Comparison of ENCODE assay signal across 9 mouse cellular contexts in the genomic region with DNA sequence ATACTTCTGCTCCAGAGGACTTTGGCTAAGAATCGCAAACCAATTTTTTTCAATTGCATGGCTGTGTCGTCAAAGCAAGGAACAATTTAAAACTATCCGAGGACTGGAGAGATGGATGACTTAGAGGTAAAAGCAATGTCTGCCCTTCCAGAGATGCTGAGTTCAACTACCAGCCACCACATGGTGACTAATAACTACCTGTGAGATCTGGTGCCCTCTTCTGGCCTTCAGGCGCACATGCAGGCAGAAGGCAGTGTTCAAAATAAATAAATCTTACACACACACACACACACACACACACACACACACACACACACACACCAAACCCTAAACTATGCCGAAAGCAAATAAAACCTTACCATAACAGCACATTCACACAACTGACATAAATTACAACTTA.
DNase-seq lines count a peak whose midpoint lies in the region; ATAC-seq and TF ChIP-seq lines count a peak whose summit lies in the region.
"Had no signal": no experiment of that assay in that cellular context is flagged by ENCODE, and none has a peak within 500 bp of the region (broad histone marks: within the 10 kb centered on the region; RNA-seq: fewer than 3 reads in every experiment).

No protein-coding gene starts in this region.

- no peaks in the 10 kb centered on the region for H3K9me3 ChIP-seq in forebrain, embryonic 10.5 days
- H3K9me3 ChIP-seq in forebrain, embryonic 15.5 days, result no peaks in the 10 kb centered on the region
- H3K9me3 ChIP-seq in embryonic facial prominence, embryonic 10.5 days, result no peaks in the 10 kb centered on the region
- H3K9me3 ChIP-seq: neural tube, embryonic 12.5 days had no signal

- no peak for TF ChIP-seq POLR2A in spleen, adult 2 months (IDR thresholded peaks at IDR 0.05; ENCODE audit: low read depth, low read length)

- no peak overlapping the region for H3K4me3 ChIP-seq in forebrain, embryonic 10.5 days
- no peak overlapping the region for H3K4me3 ChIP-seq in forebrain, embryonic 15.5 days
- no peak overlapping the region for H3K4me3 ChIP-seq in spleen, adult 2 months (ENCODE audit: extremely low read depth, insufficient read depth, insufficient read length)
- H3K4me3 ChIP-seq in embryonic facial prominence, embryonic 10.5 days, result no peak overlapping the region
- H3K4me3 ChIP-seq: neural tube, embryonic 12.5 days had no signal

- H3K27me3 ChIP-seq in forebrain, embryonic 10.5 days (ENCODE audit: poor library complexity, severe bottlenecking), result peaks cover 11% of the 10 kb centered on the region
- no peaks in the 10 kb centered on the region for H3K27me3 ChIP-seq in forebrain, embryonic 15.5 days
- no peaks in the 10 kb centered on the region for H3K27me3 ChIP-seq in spleen, adult 2 months (ENCODE audit: control insufficient read depth, insufficient read depth, low read length)
- H3K27me3 ChIP-seq in embryonic facial prominence, embryonic 10.5 days (replicated peaks; ENCODE audit: low read depth, poor library complexity, severe bottlenecking), result peaks cover 17% of the 10 kb centered on the region
- H3K27me3 ChIP-seq: neural tube, embryonic 12.5 days had no signal

- peak; percentile 14 for DNase-seq in forebrain, embryonic 10.5 days (ENCODE audit: extremely low spot score, low spot score)
- DNase-seq in spleen, adult 2 months (ENCODE audit: low read depth in 1 of 2, low spot score in 2 of 2), result peak in 1 of 2 experiments; percentile 2
- DNase-seq in spleen, adult 12 weeks (ENCODE audit: low spot score), result no peak
- peak; percentile 8 for DNase-seq in embryonic facial prominence, embryonic 10.5 days (ENCODE audit: low spot score)
- DNase-seq in layer of hippocampus, postnatal 36 days, result no peak
- DNase-seq in urinary bladder, postnatal 4 days (ENCODE audit: low spot score in 2 of 2), result no peak

- ATAC-seq in forebrain, embryonic 15.5 days (replicated peaks), result no peak
- ATAC-seq in megakaryocyte-erythroid progenitor cell, adult 5-6 weeks (replicated peaks; ENCODE audit: low FRiP score, low TSS enrichment, poor library complexity, severe bottlenecking), result peak; percentile 59; the same call in 1 of the 2 replicates

- H3K36me3 ChIP-seq in forebrain, embryonic 10.5 days (replicated peaks), result peaks cover 35% of the 10 kb centered on the region
- peaks cover 6% of the 10 kb centered on the region; the same call in 1 of the 2 replicates for H3K36me3 ChIP-seq in forebrain, embryonic 15.5 days
- H3K36me3 ChIP-seq in spleen, adult 2 months (ENCODE audit: control insufficient read depth, insufficient read depth, low read length), result no peaks in the 10 kb centered on the region; the same call in 1 of the 2 replicates
- H3K36me3 ChIP-seq in embryonic facial prominence, embryonic 10.5 days (replicated peaks), result peaks cover 28% of the 10 kb centered on the region

- WGBS in forebrain, embryonic 10.5 days, result 83% methylated on average over 5 of the region's 5 CpGs
- WGBS in forebrain, embryonic 15.5 days, result 87% methylated on average over 5 of the region's 5 CpGs
- 85% methylated on average over 5 of the region's 5 CpGs for WGBS in spleen, adult 2 months
- 81% methylated on average over 5 of the region's 5 CpGs for WGBS in embryonic facial prominence, embryonic 10.5 days

- H3K27ac ChIP-seq in forebrain, embryonic 10.5 days, result no peak overlapping the region
- no peak overlapping the region for H3K27ac ChIP-seq in forebrain, embryonic 15.5 days (replicated peaks)
- H3K27ac ChIP-seq in spleen, adult 2 months (ENCODE audit: insufficient read depth, low read length), result no peak overlapping the region
- H3K27ac ChIP-seq in embryonic facial prominence, embryonic 10.5 days (replicated peaks), result no peak overlapping the region
- H3K27ac ChIP-seq: neural tube, embryonic 12.5 days had no signal

- TF ChIP-seq CTCF in spleen, adult 2 months (IDR thresholded peaks at IDR 0.05; ENCODE audit: extremely low read depth, insufficient read depth, insufficient read length, insufficient replicate concordance), result peak; percentile 16; the same call in 1 of the 2 replicates

- no peaks in the 10 kb centered on the region for H3K4me1 ChIP-seq in forebrain, embryonic 10.5 days
- H3K4me1 ChIP-seq in forebrain, embryonic 15.5 days, result no peaks in the 10 kb centered on the region
- no peaks in the 10 kb centered on the region for H3K4me1 ChIP-seq in spleen, adult 2 months (ENCODE audit: control insufficient read depth, insufficient read depth, insufficient read length)
- H3K4me1 ChIP-seq in embryonic facial prominence, embryonic 10.5 days, result no peaks in the 10 kb centered on the region
- H3K4me1 ChIP-seq: neural tube, embryonic 12.5 days had no signal

- no peak overlapping the region for H3K9ac ChIP-seq in forebrain, embryonic 15.5 days (replicated peaks)
- H3K9ac ChIP-seq: neural tube, embryonic 12.5 days had no signal

- no peak overlapping the region for H3K4me2 ChIP-seq in forebrain, embryonic 15.5 days (replicated peaks)
- H3K4me2 ChIP-seq: neural tube, embryonic 12.5 days had no signal

Comparison
In these comparisons a context has a peak if more than half of its experiments do, and no peak if none do; other contexts are left out.
1. DNase-seq: peak in forebrain, embryonic 10.5 days (single experiment) and embryonic facial prominence, embryonic 10.5 days (single experiment); none in spleen, adult 12 weeks (single experiment), layer of hippocampus, postnatal 36 days (0 of 2) and urinary bladder, postnatal 4 days (0 of 2).